Mouse (Mus musculus) MEL (cell line): ENCODE data around the gene Olfr859. TPM values are rescaled to one million over a fixed set of nuclear protein-coding genes. Genes with fewer than 3 reads are reported as not detected.
A peak's percentile ranks its signal among the peaks of the same experiment; 100 is the strongest.

Experiments
- DNase-seq: peaks from one replicate; pipeline ENCODE4 v3.0.0; 2011; ENCODE audit warnings: low read depth, low spot score
- H3K27ac ChIP-seq: 2 replicates; pipeline ENCODE4 v1.5.1; 2012; ENCODE audit warnings: low read depth, mild to moderate bottlenecking, control low read depth, low read length, moderate library complexity; ENCODE audit not compliant: control insufficient read depth
- H3K27me3 ChIP-seq, 2 experiments: fragments of 150-350 bp in 1 of 2; sonication (generic) in 1 of 2; 2 replicates each; pipeline ENCODE4 v1.6.1; 2012; ENCODE audit warnings: low read length in 2 of 2, mild to moderate bottlenecking in 2 of 2, improper control_type of control experiment in 1 of 2, moderate library complexity in 1 of 2; ENCODE audit not compliant: insufficient read depth in 2 of 2, control insufficient read depth in 1 of 2
- H3K36me3 ChIP-seq, 2 experiments: 2 replicates each; pipeline ENCODE4 v1.6.1; 2012 to 2014; ENCODE audit warnings: low read length in 2 of 2, improper control_type of control experiment in 1 of 2, inconsistent platforms in 1 of 2, mild to moderate bottlenecking in 1 of 2; ENCODE audit not compliant: insufficient read depth in 2 of 2, control insufficient read depth in 1 of 2
- H3K4me1 ChIP-seq, 2 experiments: fragments of 150-350 bp in 1 of 2; sonication (generic) in 1 of 2; 2 replicates each; pipeline ENCODE4 v1.6.1; 2012; ENCODE audit warnings: low read length in 2 of 2, improper control_type of control experiment in 1 of 2, mild to moderate bottlenecking in 1 of 2; ENCODE audit not compliant: insufficient read depth in 2 of 2, control insufficient read depth in 1 of 2
- H3K4me3 ChIP-seq, 2 experiments: fragments of 150-350 bp in 1 of 2; sonication (generic) in 1 of 2; 2 replicates each; pipeline ENCODE4 v1.5.1; 2012; ENCODE audit warnings: low read depth in 2 of 2, low read length in 2 of 2, mild to moderate bottlenecking in 2 of 2, moderate library complexity in 2 of 2, control low read depth in 1 of 2, improper control_type of control experiment in 1 of 2; ENCODE audit not compliant: control insufficient read depth in 1 of 2, insufficient read depth in 1 of 2
- H3K79me2 ChIP-seq: 2 replicates; pipeline ENCODE4 v1.6.1; 2012; ENCODE audit warnings: mild to moderate bottlenecking, low read length, moderate library complexity; ENCODE audit not compliant: control insufficient read depth, poor library complexity, insufficient read depth
- H3K9ac ChIP-seq: 2 replicates; pipeline ENCODE4 v1.6.1; 2012; ENCODE audit warnings: low read depth, mild to moderate bottlenecking, control low read depth, low read length, moderate library complexity; ENCODE audit not compliant: control insufficient read depth, poor library complexity, severe bottlenecking
- H3K9me3 ChIP-seq: fragments of 150-350 bp; sonication (generic); replicated peaks from 2 replicates; pipeline ENCODE4 v1.6.1; 2012; ENCODE audit warnings: mild to moderate bottlenecking, low read length, improper control_type of control experiment, moderate library complexity; ENCODE audit not compliant: insufficient read depth
- CTCF ChIP-seq, 3 experiments: IDR thresholded peaks in 2 of 3; conservative IDR thresholded peaks in 1 of 3; 2 replicates each; pipeline ENCODE4 v1.5.1; 2011 to 2012; ENCODE audit warnings: low read length in 3 of 3, low read depth in 2 of 3, mild to moderate bottlenecking in 2 of 3, improper control_type of control experiment in 1 of 3, inconsistent platforms in 1 of 3, mixed read lengths in 1 of 3, moderate library complexity in 1 of 3; ENCODE audit not compliant: control insufficient read depth in 1 of 3, insufficient read depth in 1 of 3, poor library complexity in 1 of 3, severe bottlenecking in 1 of 3
- EP300 ChIP-seq, 2 experiments: IDR thresholded peaks; 2 replicates each; pipeline ENCODE4 v1.6.1; 2011; ENCODE audit warnings: improper control_type of control experiment in 2 of 2, low read length in 2 of 2, low read depth in 1 of 2, mild to moderate bottlenecking in 1 of 2
- GABPA ChIP-seq: IDR thresholded peaks from 2 replicates; pipeline ENCODE4 v1.6.1; 2012; ENCODE audit warnings: low read depth, mild to moderate bottlenecking, inconsistent platforms, low read length, improper control_type of control experiment, moderate library complexity
- GATA1 ChIP-seq: IDR thresholded peaks from 2 replicates; pipeline ENCODE4 v1.6.1; 2011; ENCODE audit warnings: low read depth, low read length, improper control_type of control experiment
- KAT2A ChIP-seq: conservative IDR thresholded peaks from 2 replicates; pipeline ENCODE4 v1.6.1; 2012; ENCODE audit warnings: low read depth, low read length, improper control_type of control experiment, inconsistent platforms
- MAFK ChIP-seq: IDR thresholded peaks from 2 replicates; pipeline ENCODE4 v1.6.1; 2011; ENCODE audit warnings: low read depth, mild to moderate bottlenecking, low read length, improper control_type of control experiment, borderline replicate concordance
- MAZ ChIP-seq: IDR thresholded peaks from 2 replicates; pipeline ENCODE4 v1.6.1; 2012; ENCODE audit warnings: low read depth, mild to moderate bottlenecking, inconsistent platforms, low read length, improper control_type of control experiment
- MEF2A ChIP-seq: IDR thresholded peaks from 2 replicates; pipeline ENCODE4 v1.6.1; 2014; ENCODE audit warnings: low read depth, mild to moderate bottlenecking, inconsistent platforms, low read length, improper control_type of control experiment; ENCODE audit not compliant: poor library complexity, insufficient replicate concordance, severe bottlenecking; ENCODE audit errors: extremely low read depth
- MYB ChIP-seq: IDR thresholded peaks from 2 replicates; pipeline ENCODE4 v1.6.1; 2011; ENCODE audit warnings: mild to moderate bottlenecking, low read depth, low read length, improper control_type of control experiment
- NRF1 ChIP-seq: IDR thresholded peaks from 2 replicates; pipeline ENCODE4 v1.6.1; 2014; ENCODE audit warnings: low read depth, mild to moderate bottlenecking, inconsistent platforms, low read length, improper control_type of control experiment, moderate library complexity; ENCODE audit not compliant: poor library complexity, insufficient read depth, severe bottlenecking
- POLR2AphosphoS2 ChIP-seq: IDR thresholded peaks from 2 replicates; pipeline ENCODE4 v1.6.1; 2011; ENCODE audit warnings: low read length, improper control_type of control experiment
- RCOR1 ChIP-seq: IDR thresholded peaks from 2 replicates; pipeline ENCODE4 v1.6.1; 2012; ENCODE audit warnings: low read depth, mild to moderate bottlenecking, inconsistent platforms, low read length, improper control_type of control experiment
- SMC3 ChIP-seq: IDR thresholded peaks from 2 replicates; pipeline ENCODE4 v1.6.1; 2011; ENCODE audit warnings: low read depth, low read length, improper control_type of control experiment
- TCF12 ChIP-seq: IDR thresholded peaks from 2 replicates; pipeline ENCODE4 v1.6.1; 2014; ENCODE audit warnings: low read depth, mild to moderate bottlenecking, inconsistent platforms, low read length, improper control_type of control experiment, moderate library complexity
- UBTF ChIP-seq: IDR thresholded peaks from 2 replicates; pipeline ENCODE4 v1.6.1; 2012; ENCODE audit warnings: low read depth, mild to moderate bottlenecking, inconsistent platforms, low read length, improper control_type of control experiment, moderate library complexity, borderline replicate concordance; ENCODE audit not compliant: insufficient read depth
- ZC3H11A ChIP-seq: IDR thresholded peaks from 2 replicates; pipeline ENCODE4 v1.6.1; 2012; ENCODE audit warnings: low read depth, mild to moderate bottlenecking, inconsistent platforms, low read length, improper control_type of control experiment
- ZMIZ1 ChIP-seq: IDR thresholded peaks from 2 replicates; pipeline ENCODE4 v1.6.1; 2012; ENCODE audit warnings: low read depth, mild to moderate bottlenecking, inconsistent platforms, low read length, improper control_type of control experiment, moderate library complexity
- ZNF384 ChIP-seq: IDR thresholded peaks from 2 replicates; pipeline ENCODE4 v1.6.1; 2012; ENCODE audit warnings: low read depth, mild to moderate bottlenecking, inconsistent platforms, low read length, improper control_type of control experiment
- polyA plus RNA-seq, 2 experiments: library from polyadenylated mRNA; stranded (reverse) in 1 of 2; unstranded in 1 of 2; fragments of >175 nt in 1 of 2; fragments of >200 nt in 1 of 2; gene quantifications; 2 replicates each; pipeline versions ENCODE4 v1.2.1 to v1.2.4; 2012; ENCODE audit warnings: low replicate concordance in 2 of 2, low read depth in 1 of 2; ENCODE audit not compliant: insufficient read length in 2 of 2, insufficient read depth in 1 of 2, missing spikeins in 1 of 2
- total RNA-seq: library from RNA; depleted of rRNA; stranded (reverse); fragments of 300-350 nt; gene quantifications from 2 replicates; pipeline ENCODE4 v1.2.3, GENCODE M21; 2012

Olfr859 gene
- total and polyA plus RNA-seq, 3 experiments: under 0.01 TPM; not detected in 2

DNA sequence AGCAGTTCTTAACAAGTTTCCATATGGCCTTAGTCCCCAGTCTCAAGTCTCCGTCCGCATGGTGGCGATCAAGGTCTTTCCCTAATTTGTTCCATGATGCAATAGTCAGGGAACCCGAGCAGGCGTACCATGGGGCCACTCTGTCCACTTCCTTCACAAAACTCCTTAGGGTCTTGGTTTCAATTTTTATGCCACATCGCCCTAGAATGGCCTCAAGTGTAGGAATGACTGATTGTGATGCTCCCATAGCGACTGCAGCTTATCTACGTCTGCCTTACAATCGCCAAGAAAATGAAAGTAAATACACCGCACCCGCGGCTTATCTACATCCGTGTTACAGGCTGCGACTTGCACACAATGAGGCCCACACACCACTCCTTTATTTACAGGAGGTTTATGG, 35.0 kb upstream of the Olfr859 start (continued):
- no peak for TF ChIP-seq GABPA
- no peak for TF ChIP-seq MAFK

DNA sequence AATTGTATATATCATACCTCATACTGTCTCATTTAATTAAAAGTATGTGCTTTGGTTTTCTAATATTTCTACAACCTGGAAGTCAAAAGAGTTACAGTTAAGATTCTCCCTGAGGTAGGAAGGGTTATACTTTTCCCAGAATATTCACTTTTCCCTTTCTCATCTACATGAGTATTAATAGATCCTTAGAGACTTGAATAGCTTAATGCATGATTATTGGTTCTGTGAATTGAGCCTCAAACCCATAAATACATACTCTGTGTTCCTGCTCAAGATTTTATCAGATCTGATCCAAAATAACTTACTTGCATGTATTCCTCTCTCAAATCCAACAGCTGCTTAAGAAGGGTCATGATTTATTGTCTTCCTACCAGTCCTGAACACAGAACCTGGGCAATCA, 24.7 kb upstream of the Olfr859 start, which contains the start of gene Olfr58:
Gene Olfr58, plus strand, starts transcription at position 301 of the 400 bp plus-strand sequence.
- no peak for TF ChIP-seq ZC3H11A
- TF ChIP-seq UBTF: no peak
- no peak for TF ChIP-seq CTCF (IDR thresholded peaks at IDR 0.05 in 2 of 3, conservative IDR thresholded peaks at IDR 0.05 in 1 of 3; ENCODE audit: control insufficient read depth in 1 of 3, insufficient read depth in 1 of 3, low read depth in 2 of 3, low read length in 3 of 3, poor library complexity in 1 of 3, severe bottlenecking in 1 of 3)
- TF ChIP-seq NRF1: no peak
- no peak for TF ChIP-seq EP300 (IDR thresholded peaks at IDR 0.05; ENCODE audit: low read depth in 1 of 2, low read length in 2 of 2)
- Histone ChIP-seq H3K9me3 (no peaks in the 10 kb centered on the region), H3K79me2 (no peaks in the 10 kb centered on the region), H3K9ac (no peak within 1 kb of the TSS), H3K36me3 (no peaks in the 10 kb centered on the region), H3K27ac (no peak within 1 kb of the TSS), H3K27me3 (peaks cover 2% of the 10 kb centered on the region in 2 experiments; a peak in 2 of 4 replicates), H3K4me3 (no peak within 1 kb of the TSS), H3K4me1 (no peaks in the 10 kb centered on the region)
- DNase-seq: no peak

DNA sequence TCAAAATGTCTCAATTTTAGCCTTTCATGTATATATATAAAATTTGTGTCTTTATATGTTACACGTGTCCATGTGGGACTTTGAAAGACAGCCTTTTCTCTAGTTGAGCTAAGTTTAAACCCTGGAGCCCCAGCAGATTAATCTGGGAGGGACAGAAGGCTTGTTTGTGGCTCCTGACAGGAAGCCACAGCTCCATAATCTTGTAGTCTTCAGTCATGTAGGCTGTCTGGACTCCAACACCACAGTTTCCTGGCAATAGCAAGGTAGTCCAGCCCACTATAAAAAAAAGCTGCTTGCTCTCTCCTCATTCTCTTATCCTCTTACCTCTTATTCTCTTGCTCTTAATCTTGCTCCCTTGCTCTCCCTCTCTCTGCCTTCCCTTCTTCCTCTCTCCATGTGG, 1.7 kb upstream of the Olfr859 start:
- Histone ChIP-seq H3K4me3 (no peak overlapping the region), H3K4me1 (no peaks in the 10 kb centered on the region), H3K27me3 (no peaks in the 10 kb centered on the region), H3K9ac (no peak overlapping the region), H3K27ac (no peak overlapping the region), H3K79me2 (no peaks in the 10 kb centered on the region), H3K36me3 (no peaks in the 10 kb centered on the region), H3K9me3 (no peaks in the 10 kb centered on the region)
- peak; percentile 48 for DNase-seq
- TF ChIP-seq ZNF384 (peak; percentile 40; the same call in 1 of the 2 replicates), RCOR1 (no peak), POLR2AphosphoS2 (no peak), GATA1 (0 out of 2 replicates have a peak, but pooled peaks have one; percentile 11), ZMIZ1 (no peak), SMC3 (no peak), MAFK (no peak), MYB (no peak), MEF2A (no peak), KAT2A (no peak), TCF12 (peak; percentile 50; the same call in 1 of the 2 replicates), EP300 (IDR thresholded peaks at IDR 0.05; ENCODE audit: low read depth in 1 of 2, low read length in 2 of 2) (peak; percentile 51 to 57; a peak in 2 of 4 replicates), MAZ (no peak)
